Mouse (Mus musculus) adipocyte (in vitro differentiated cells): ENCODE measurements around the gene Sv2a.
"Not testable (repeated sequence)": the region's sequence is repeated elsewhere in the genome, so short reads cannot be mapped to it uniquely, and the experiment has no call there.

Source experiments
- DNase-seq: peaks from one replicate; pipeline ENCODE4 v3.0.0-alpha.2; 2016; ENCODE audit warnings: low spot score

The Sv2a gene

DNA sequence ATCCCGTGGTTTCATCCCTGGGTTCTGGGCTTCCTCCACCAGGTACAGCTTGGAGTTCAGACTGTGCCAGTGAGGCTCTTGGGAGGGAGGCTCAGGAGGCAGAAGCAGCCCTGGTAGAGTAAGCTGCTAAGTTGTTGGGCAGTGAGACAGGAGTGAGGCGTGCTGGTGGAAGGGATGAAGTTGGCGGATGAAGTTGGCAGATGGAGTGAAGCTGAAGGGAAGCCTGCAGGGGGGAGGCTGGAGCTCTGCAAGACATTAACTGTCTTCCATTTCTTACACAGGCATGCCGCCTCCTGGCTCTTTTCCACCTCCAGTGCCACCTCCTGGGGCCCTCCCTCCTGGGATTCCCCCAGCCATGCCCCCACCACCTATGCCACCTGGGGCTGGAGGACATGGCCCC is 6.9 kb upstream of the Sv2a start:
- not testable (repeated sequence) for DNase-seq

DNA sequence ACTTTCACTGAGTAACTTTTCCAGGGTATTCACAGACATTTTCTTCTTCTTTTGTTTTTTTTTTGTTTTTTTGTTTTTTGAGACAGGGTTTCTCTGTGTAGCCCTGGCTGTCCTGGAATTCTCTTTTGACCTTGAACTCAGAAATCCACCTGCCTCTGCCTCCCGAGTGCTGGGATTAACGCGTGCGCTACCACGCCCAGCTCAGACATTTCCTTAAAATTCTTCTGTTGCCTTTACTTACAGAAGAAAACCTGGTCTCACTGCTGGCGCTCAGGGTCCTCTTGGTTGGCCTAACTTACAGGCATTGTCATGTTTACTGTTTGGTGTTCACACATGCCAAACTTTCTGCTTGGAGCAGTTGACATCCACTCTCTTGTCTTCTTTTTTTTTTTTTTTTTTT is 5.7 kb upstream of the Sv2a start:
- no peak for DNase-seq

DNA sequence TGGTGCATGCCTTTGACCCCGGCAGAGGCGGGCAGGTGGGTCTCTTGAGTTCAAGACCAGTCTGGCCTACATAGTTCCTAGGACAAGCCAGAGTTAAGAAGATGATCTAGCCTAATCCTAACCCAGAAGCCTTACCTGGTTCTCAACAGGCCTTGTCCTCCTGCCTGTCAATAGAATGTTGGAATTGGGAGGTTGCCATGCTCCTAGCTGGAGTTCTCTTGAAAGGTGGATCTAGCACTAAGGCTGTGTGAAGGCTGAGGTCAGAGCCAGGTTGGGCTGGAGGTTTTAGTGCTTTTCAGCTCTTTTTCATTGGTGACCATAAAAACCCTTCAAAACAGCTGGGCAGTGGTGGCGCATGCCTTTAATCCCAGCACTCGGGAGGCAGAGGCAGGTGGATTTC is 2.5 kb upstream of the Sv2a start:
- DNase-seq = no peak

DNA sequence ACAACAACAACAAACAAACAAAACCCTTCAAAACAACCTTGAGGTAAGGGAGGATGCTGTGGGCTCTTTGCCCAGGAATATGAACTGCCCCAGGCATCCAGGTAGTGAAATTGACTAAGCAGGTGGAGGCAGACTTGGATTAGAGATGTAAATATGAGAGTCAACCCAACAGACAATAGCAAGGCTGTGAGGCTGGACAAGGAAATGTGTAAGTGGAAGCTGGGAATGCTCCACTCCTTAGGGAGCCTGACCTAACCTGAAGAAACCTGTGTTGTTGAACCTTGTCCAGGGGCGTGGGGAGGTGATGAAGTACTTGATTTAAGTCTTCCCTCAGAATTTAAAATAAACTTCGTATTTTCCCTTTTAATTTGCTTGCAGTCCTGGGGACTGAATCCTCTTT is 2.0 kb upstream of the Sv2a start:
- DNase-seq = no peak

DNA sequence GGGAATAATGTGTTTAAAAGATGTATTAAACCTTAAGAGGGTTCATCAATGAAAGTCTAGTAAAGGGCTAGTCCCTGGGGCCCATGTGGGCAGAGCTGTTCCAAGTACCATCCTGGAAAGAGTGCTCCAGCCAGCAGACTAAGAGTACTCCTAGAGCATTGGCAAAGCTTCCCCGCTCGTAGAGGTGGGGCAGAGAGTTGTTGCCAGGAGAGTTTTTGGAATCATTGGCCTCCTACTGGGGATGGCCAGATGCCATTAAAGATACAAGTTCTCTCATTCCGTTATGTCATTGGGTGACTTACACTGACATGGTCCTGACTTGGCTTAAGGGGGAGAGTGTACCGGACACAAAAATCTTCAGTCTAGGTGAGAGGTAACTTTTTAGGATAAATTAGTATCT is 1.4 kb upstream of the Sv2a start:
- peak; percentile 84 for DNase-seq

DNA sequence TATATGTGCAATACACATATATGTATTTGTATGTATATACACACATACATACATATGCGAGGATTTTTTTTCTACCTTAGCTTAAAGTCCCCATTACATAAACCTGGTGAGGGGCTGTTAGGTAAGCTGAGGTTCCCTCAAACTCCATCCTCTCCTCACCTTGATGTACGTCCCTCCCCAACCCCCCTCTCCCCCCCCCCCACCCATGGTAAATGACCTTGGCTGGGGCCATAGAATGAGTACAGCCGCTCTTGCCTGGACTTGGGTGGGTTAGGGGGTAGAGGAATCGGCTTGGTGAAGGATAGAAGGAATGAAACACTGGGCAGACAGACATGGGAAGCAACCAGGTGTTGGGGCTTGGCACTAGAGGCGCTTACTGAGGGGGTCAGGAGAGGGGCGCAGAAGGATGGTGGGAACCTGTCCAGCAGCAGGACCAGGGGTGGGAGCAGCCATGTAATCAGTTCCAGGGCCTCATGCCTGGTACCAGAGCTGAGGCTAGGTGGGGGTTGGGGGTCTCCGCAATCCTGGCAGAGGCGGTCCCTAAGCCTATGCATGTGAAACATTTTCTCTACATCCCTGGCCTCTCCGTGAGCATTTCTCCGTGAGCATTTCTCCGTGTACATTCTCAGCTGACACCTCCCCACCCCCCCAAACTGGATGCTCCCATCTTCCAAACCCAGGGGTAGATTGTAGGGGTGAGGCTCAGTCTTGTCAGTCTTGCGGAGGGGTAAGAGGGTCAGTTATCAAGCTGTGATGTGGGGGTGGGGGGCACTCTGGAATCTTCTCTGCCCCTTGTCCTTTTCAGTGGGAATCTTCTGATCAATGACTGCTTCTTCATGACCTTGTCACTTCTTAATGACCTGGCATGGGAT is 795 bp downstream of the Sv2a start:
- no peak for DNase-seq

DNA sequence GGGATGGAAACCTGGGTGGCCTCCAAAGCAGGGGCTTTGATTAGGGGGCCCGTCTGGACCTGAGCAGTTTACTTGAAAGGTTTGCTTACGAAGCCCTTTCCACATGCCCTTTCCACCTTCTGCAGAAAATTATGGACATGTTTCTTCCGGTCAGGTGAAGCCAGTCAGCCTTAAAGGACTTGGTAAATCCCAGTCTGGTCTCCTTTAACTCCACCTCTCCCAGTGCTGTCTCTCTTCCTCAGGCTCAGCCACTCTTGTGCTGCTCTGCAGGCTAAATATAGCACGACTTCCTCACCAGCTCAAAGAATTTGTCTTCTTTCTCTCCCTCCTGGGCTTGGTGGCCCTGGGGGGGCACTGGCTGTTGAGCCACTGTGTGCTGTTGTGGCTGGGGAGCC is 1.4 kb downstream of the Sv2a start:
- DNase-seq = no peak

DNA sequence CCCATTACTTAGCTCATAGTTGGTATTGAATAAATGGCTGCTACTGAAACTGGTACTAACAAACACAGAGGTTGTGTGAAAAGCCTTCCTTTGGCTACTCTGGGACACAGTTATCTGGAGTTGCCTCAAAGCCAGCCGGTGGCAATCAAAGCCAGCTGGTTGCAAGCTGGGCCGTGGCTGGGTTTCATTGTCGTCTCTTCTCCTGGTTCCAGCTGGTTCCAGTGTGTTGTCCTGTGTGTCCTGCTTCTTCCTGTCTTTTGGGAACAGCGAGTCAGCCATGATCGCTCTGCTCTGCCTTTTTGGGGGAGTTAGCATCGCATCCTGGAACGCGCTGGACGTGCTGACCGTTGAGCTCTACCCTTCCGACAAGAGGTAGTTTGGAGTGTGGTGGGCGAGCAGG is 12.0 kb downstream of the Sv2a start:
- no peak for DNase-seq

DNA sequence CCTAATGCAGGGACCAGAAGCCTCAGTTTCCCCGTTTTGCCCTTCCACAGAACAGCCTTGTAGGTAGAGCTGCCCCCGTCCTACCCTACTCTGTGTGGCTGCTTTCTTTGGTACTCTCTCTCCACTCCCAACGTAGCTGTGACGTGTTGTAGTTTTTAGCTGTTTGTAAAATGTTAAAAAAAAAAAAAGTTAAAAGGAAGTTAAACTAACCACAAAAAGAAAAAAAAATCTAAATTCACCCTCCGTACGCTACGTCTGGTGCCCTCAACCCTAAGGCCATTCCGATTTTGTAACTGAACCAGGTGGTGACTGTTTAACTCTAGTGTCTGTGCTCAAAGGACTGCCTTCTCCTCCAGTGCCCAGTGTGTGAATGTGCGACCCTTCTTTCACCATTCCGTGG is 14.0 kb downstream of the Sv2a start:
- DNase-seq = no peak

DNA sequence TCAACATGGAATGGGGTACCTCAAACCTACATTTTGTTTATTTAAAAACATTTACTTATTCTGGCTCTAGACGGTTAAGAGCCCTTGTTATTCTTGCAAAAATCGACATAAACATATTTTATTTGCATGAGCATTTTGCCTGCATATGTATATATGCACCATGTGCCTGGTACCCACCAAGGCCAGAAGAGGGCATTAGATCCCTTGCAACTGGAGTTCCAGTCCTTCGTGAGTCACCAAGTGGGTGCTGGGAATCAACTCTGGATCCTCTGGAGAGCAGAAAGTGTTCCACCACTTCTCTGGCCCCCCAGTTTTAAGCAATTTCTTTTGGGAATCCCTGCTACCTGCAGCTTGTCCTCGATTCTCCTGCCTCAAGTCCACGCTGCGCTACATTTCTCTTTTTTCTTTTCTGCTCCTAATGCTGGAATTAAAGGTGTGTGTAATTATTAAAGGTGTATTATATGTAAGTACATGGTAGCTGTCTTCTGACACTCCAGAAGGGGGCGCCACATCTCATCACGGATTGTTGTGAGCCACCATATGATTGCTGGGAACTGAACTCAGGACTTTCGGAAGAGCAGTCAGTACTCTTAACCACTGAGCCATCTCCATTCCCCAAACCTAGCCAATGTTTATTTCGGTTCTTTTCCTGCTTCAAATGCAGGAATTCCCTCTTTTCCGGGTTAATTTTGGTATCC is 14.8 kb downstream of the Sv2a start:
- no peak for DNase-seq

DNA sequence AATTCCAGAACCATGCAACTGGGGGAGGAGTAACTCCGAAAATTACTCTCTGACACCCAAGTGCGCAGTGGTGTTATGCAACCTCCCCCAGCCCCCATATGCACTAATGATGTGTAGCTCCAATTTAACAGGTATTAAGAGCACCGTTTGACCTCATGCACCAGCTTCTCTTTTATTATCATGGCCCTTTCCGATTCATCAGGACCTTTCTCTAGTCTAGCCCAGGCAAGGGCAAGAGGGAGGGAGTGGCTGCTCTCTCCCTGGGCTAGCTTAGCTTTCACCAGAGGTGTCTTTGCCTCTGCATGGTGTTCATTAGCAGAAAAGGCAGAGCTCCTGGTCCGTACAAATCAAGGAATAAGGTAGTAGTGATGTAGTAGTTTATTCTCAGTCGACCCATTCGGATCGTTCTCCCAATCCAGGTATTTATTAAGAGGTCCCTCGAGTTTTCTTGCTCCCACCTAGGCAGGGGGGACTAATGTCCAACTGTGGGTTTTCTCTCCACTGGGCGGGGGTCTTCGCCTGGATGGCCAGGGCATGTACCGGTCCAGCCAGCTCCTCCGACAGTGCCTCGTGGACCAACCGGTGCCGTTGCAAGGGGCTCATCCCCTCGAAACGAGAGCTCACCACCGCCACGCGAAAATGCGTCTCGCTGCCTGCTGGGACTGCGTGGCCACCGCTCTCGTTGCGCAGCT is 15.6 kb downstream of the Sv2a start:
- no peak for DNase-seq

DNA sequence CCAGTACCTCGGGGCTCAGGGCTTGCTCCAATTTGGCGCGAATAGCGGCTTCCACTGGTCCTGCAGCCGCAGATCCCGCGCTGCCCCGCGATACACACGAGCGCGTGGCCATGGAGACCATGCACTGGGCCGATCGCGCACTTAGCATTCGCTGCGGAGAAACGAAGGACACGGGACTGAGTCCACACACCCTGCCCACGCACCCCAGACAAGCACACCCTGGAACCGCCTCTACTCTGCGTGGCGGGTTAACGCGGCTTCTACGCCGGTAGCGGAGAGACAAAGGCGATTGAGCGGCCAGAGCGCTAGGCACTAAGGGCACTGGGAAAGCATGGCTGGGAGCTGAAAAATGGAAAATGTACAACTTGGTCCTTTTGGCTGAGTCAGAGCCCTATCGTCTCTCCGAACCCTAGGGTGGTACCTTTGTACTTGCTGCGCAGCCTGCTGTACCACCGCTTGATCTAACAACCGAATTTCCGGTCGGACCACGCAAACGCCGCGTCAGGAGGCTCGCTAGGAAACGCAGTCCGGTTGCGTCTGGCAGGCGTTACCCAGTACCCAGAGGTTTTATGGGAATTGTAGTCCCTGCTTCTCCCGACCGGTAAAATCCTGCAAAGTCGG is 16.3 kb downstream of the Sv2a start:
- peak; percentile 94 for DNase-seq

DNA sequence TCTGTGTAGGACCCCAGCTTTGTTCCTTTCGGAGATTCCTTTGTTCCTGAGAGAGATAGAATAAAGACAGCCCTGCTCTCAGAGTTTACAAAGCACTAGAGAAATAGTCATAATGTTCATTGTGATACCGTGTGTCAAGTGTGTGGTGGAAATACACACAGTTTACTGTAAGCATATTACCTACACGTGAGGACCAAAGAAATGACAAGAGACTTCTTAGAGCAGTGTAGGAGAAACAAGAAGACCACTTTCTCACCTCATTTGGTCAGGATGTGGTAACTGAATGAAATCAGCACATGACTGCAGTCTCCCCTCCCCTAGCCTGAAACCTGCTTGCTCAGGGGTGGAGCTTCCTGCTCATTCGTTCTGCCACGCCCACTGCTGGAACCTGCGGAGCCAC is 17.2 kb downstream of the Sv2a start:
- DNase-seq = peak; percentile 51

DNA sequence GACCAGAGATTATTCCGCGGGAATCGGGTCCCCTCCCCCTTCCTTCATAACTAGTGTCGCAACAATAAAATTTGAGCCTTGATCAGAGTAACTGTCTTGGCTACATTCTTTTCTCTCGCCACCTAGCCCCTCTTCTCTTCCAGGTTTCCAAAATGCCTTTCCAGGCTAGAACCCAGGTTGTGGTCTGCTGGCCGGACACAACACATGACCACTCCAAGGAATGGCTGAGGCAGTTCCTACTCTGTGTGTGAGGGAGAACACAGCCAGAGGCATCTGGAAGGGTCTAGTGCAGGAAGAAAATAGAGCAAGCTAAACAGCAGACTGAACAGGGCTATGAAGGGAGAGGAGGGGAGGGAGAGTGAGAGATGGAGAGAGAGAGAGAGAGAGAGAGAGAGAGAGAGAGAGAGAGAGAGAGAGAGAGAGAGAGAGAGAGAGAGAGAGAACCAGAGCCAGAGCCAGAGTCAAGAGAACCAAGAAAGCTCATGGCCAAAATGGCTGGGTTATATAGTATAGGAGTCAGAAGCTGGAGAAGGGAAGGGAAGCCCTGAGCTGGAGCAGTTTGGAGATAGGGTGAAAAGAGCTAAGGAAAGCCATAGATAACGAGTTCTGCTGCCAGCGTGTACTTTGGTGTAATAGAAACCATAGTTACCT is 17.8 kb downstream of the Sv2a start:
- not testable (repeated sequence) for DNase-seq

DNA sequence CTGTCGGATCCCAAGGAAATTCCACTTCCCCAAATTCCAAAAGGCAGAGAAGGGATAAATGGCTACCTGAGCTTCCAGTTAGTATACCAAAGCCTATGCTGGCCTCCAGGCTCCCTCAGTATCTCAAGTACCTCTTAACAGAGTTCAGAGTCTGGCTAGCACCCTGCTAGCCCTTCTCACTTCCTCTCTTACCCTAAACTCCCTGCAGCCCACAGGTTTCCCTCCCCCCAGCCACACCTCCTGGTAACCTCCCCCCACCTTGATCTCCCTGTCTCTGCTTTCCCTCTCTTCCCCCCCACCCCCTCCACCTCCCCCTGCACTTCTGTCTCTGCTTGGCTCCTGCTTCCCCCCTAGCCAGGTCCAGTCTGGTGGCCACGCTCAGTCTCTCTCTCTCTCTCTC is 18.8 kb downstream of the Sv2a start:
- no peak for DNase-seq

DNA sequence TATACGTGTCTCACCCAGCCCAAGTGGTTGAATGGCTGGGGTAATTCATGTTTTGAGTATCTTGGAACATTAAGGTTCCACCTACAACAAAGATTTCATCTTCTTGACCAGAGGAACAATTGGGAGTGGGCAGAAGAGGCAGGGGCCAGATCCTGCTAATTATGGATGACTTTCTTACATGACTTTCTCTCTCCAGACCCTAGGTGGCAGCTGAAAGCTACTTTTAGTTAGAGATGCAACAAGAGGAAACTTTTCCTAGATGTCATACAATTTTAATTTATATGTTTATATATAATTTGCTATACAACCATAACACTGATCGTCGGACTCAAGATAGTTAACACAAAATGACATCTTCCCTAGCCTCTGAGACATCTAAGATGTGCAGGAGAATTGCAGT is 26.9 kb downstream of the Sv2a start:
- DNase-seq = peak; percentile 51

DNA sequence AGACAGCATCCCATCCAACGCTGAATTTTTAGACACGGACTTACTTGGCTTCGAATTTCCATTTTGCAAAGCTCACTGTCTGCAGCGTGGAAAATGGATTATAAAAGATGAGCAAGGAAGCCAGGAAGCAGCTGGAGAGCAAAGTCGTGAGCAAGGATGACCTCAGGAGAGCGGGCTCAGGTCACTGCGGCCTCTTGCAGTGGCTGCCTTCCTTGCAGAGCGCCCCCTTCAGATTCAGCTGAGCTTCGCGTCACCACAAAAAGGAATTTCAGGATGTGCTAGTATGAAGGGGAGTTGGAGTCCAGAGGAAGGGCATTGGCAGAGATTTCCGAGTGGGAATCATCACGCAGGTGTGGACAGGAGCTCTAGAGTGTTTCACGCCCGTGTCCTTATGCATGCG is 28.3 kb downstream of the Sv2a start:
- DNase-seq = no peak

DNA sequence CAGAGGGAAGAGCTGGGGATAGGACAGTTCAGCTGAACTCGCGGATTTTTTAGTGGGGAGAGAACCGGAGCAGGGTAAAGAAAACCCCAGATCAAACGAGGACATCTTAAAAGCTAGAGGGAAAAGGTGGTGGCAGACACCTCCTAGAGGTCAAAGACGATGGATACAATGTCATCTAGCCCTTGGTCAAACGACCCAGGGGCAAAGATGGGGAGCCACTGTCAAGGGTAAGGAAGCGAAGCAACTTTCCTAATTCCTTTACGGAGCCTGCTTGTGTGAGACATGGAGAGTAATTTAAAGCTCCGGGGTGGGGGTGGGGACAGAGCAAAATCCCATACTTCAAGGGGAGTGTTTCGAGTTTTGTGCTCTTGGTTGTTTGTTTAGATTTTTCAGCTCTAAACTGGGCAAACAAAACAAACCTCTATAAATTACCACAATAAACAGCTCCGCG is 38.3 kb downstream of the Sv2a start:
- no peak for DNase-seq

DNA sequence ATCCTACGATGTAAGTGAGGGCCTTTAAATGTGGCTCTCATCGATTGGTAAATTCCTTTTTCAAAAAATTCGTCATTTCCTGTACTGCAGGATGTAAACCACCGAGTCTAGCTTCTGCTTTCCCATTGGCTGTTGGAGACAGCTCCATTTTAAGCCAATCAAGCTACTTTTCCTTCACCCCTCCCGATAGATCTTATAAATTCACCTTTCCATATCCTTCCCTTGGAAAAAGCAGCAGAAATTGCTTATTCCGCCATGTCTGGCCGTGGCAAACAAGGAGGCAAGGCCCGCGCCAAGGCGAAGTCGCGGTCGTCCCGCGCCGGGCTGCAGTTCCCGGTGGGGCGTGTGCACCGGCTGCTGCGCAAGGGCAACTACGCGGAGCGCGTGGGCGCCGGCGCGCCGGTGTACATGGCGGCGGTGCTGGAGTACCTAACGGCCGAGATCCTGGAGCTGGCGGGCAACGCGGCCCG is 38.7 kb downstream of the Sv2a start, which contains the start of the genes Bola1 and Hist2h2ab:
TSS of gene Bola1 (minus strand) at position 49 of the 470 bp plus-strand sequence.
TSS of gene Hist2h2ab (plus strand) at position 205 of the 470 bp plus-strand sequence.
- peak; percentile 88 for DNase-seq

DNA sequence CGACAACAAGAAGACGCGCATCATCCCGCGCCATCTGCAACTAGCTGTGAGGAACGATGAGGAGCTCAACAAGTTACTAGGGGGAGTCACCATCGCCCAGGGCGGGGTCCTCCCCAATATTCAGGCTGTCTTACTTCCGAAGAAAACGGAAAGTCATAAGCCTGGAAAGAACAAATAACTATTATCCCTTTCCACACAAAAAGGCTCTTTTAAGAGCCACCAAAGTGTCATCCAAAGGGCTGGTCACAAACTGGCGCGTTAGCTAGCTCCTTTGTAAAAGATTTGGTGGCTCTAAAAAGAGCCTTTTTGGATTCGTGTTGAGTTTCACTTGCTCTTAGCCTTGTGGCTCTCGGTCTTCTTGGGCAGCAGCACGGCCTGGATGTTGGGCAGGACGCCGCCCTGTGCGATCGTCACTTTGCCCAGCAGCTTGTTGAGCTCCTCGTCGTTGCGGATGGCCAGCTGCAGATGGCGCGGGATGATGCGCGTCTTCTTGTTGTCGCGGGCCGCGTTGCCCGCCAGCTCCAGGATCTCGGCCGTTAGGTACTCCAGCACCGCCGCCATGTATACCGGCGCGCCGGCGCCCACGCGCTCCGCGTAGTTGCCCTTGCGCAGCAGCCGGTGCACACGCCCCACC is 39.3 kb downstream of the Sv2a start:
- DNase-seq = peak; percentile 50
